Mouse (Mus musculus) embryonic facial prominence, embryonic 10.5 days (tissue): ENCODE data around the gene Idh3a. TPM values are rescaled to one million over a fixed set of nuclear protein-coding genes. Genes with fewer than 3 reads are reported as not detected.

Source experiments
- DNase-seq: peaks from one replicate; pipeline ENCODE4 v3.0.0-alpha.2; 2017; ENCODE audit warnings: low spot score
- H3K27ac ChIP-seq: fragments of 300-500 bp; sonication (generic); replicated peaks from 2 replicates; pipeline ENCODE4 v1.5.1; 2016; ENCODE audit warnings: mild to moderate bottlenecking
- H3K27me3 ChIP-seq: fragments of 300-500 bp; sonication (generic); replicated peaks from 2 replicates; pipeline ENCODE4 v1.6.1; 2016; ENCODE audit warnings: low read depth, mild to moderate bottlenecking; ENCODE audit not compliant: poor library complexity, severe bottlenecking
- H3K36me3 ChIP-seq: fragments of 300-500 bp; sonication (generic); replicated peaks from 2 replicates; pipeline ENCODE4 v1.6.1; 2016; ENCODE audit warnings: mild to moderate bottlenecking, moderate library complexity
- H3K4me1 ChIP-seq: fragments of 300-500 bp; sonication (generic); 2 replicates; pipeline ENCODE4 v1.6.1; 2016
- H3K4me3 ChIP-seq: fragments of 300-500 bp; sonication (generic); 2 replicates; pipeline ENCODE4 v1.5.1; 2016; ENCODE audit warnings: mild to moderate bottlenecking, moderate library complexity
- H3K9me3 ChIP-seq: fragments of 300-500 bp; sonication (generic); 2 replicates; pipeline ENCODE4 v1.6.1; 2016; ENCODE audit warnings: mild to moderate bottlenecking
- WGBS: fragments of 180-500 bp; shearing (Covaris S2); methylation state at CpG from one replicate; pipeline ENCODE4 v1.1.7; 2016; 5-methylcytosine and 5-hydroxymethylcytosine counted together
- polyA plus RNA-seq: library from polyadenylated mRNA; unstranded; fragments of >200 nt; fragmentation: Nextera tagmentation; extraction: Ambion mirVana; gene quantifications from 2 replicates; pipeline ENCODE4 v1.2.1, GENCODE M21; 2016

Idh3a gene
- polyA plus RNA-seq, result 119 and 122 TPM in 2 replicates

DNA sequence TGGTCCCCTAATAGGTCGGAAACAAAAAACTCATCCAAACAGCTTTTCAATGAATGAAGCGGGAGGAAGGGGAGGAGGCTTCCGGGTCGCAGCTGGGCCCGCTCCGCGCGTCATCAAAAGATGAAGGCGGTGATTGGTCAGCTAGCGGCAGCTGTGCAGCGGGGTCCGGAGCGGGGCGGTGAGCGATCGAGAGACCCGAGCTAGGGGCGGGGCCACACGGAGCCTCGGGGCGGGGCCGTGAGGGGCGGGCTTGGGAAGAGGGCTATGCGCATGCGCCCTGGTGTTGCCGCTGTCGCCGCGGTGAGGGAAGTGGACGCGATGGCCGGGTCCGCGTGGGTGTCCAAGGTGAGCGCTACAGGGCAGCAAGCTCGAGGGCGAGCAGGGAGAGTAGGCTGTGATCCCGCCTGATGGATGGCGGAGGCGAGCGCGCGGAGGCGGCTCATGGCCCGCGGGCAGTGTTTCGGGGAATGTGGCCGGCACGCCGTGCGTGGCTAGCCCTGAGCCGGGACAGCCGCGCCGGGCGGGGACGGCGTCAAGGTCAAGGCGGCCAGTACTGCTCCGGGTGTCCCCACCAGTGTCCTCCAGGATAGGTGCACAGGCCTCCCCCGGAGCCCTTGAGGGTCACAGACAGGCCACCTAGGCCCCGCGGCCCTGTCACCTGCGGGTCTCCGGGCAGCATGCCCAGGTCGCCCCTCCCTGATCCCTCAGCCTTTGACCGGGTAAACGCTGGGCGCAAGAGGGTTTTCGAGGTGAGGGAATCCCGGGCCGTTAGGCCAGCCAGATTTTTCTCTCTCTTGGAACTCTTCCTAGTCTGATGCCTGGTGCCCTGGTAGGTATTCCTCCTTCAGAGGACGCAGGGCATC, at the start of gene Idh3a:
Gene Idh3a (plus strand): TSS at position 136 of the 863 bp plus-strand sequence.
- DNase-seq, result peak; percentile 100
- Histone ChIP-seq H3K4me1 (peaks cover 17% of the 10 kb centered on the region), H3K9me3 (no peaks in the 10 kb centered on the region), H3K27me3 (no peaks in the 10 kb centered on the region), H3K36me3 (peaks cover 26% of the 10 kb centered on the region), H3K27ac (peak within 1 kb of the TSS; percentile 84), H3K4me3 (peak within 1 kb of the TSS; percentile 86)
- under 1% methylated on average over 73 of the region's 73 CpGs for WGBS

GRCm38 (mm10) chr9:54537030-54537429, 49.1 kb upstream of the Idh3a start:
- no peak for DNase-seq
- Histone ChIP-seq H3K27me3 (no peaks in the 10 kb centered on the region), H3K9me3 (no peaks in the 10 kb centered on the region), H3K4me3 (no peak overlapping the region), H3K36me3 (no peaks in the 10 kb centered on the region), H3K27ac (no peak overlapping the region), H3K4me1 (0 out of 2 replicates have a peak, but pooled peaks cover 5% of the 10 kb centered on the region)
- 65% methylated on average over 4 of the region's 4 CpGs for WGBS

DNA sequence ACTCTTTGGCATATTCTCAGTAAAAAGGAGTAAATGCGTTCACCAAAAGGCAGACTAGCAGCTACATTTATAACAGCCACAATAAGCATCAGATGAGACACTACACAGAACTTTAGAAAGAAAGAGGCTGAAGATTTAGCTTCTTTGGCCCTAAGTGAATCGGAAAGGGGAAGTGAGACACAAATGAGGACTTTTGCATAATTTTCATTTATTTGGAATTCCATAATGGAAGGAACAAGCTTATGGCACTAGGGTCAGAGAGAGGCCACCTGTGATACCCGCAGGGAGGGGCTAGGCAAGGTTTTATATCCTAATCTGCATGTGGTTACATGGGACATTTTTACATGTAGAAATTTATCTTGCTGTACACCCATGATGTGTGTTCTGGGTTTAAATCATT, 48.7 kb upstream of the Idh3a start:
- no peaks in the 10 kb centered on the region for H3K27me3 ChIP-seq
- H3K4me3 ChIP-seq, result no peak overlapping the region
- H3K27ac ChIP-seq, result no peak overlapping the region
- no peaks in the 10 kb centered on the region for H3K36me3 ChIP-seq
- peaks cover 7% of the 10 kb centered on the region; the same call in 1 of the 2 replicates for H3K4me1 ChIP-seq
- 86% methylated on average over 3 of the region's 3 CpGs for WGBS
- no peaks in the 10 kb centered on the region for H3K9me3 ChIP-seq
- DNase-seq, result no peak

DNA sequence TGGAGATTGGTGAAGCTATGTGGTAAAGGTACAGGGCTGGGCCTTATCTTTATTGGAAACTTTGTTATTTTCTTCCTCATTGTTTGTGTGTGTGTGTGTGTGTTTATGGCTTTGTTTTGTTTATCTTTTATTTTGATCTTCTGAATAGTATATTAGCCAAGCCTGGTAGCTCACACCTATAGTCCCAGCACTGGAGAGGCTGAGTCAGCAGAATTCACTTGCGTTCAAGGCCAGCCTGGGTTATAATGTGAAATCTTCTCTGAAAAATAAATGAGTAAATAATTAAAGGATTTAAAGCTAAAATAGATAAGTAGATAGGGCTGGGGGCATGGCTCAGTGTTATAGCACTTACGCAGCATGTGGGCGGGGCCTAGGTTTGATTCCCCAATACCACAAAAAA, 47.9 kb upstream of the Idh3a start:
- H3K27ac ChIP-seq, result no peak overlapping the region
- H3K9me3 ChIP-seq, result no peaks in the 10 kb centered on the region
- H3K4me3 ChIP-seq, result no peak overlapping the region
- H3K27me3 ChIP-seq, result no peaks in the 10 kb centered on the region
- no peak for DNase-seq
- H3K36me3 ChIP-seq, result no peaks in the 10 kb centered on the region
- 97% methylated on average over 3 of the region's 3 CpGs for WGBS
- H3K4me1 ChIP-seq, result peaks cover 10% of the 10 kb centered on the region; the same call in 1 of the 2 replicates

DNA sequence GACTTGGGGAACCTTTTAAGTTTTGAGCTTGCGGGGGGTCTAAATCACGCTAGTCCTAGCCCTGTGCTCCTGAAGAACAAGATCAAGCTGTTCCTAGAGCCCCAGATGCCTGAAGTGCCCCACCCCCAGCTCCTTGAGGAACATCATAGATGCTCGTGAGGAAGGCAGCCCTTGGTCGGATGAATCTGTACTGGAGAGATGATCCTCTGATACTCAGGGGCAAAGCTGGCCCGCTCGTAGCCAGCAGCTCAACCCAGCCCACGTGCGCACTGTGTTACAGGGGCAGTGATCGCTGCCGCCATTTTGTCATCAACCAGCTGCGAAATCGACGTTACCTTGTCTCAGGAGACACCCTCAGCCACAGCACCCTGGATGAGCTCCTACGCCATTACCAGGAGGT, 47.5 kb upstream of the Idh3a start, which contains the start of gene Sh2d7:
Gene Sh2d7 (plus strand): TSS at position 301 of the 400 bp plus-strand sequence.
- Histone ChIP-seq H3K9me3 (no peaks in the 10 kb centered on the region), H3K27me3 (no peaks in the 10 kb centered on the region), H3K36me3 (no peaks in the 10 kb centered on the region), H3K4me1 (peaks cover 15% of the 10 kb centered on the region), H3K4me3 (no peak within 1 kb of the TSS), H3K27ac (no peak within 1 kb of the TSS)
- DNase-seq, result no peak
- WGBS, result 93% methylated on average over 14 of the region's 14 CpGs

- Histone ChIP-seq H3K4me1 (peaks cover 20% of the 10 kb centered on the region), H3K9me3 (no peaks in the 10 kb centered on the region), H3K36me3 (no peaks in the 10 kb centered on the region), H3K27me3 (no peaks in the 10 kb centered on the region), H3K27ac (no peak overlapping the region), H3K4me3 (no peak overlapping the region)
- DNase-seq, result no peak
- WGBS, result 77% methylated on average over 5 of the region's 5 CpGs
These were observed 45.3 kb upstream of the Idh3a start for GRCm38 (mm10) chr9:54540801-54541200.

DNA sequence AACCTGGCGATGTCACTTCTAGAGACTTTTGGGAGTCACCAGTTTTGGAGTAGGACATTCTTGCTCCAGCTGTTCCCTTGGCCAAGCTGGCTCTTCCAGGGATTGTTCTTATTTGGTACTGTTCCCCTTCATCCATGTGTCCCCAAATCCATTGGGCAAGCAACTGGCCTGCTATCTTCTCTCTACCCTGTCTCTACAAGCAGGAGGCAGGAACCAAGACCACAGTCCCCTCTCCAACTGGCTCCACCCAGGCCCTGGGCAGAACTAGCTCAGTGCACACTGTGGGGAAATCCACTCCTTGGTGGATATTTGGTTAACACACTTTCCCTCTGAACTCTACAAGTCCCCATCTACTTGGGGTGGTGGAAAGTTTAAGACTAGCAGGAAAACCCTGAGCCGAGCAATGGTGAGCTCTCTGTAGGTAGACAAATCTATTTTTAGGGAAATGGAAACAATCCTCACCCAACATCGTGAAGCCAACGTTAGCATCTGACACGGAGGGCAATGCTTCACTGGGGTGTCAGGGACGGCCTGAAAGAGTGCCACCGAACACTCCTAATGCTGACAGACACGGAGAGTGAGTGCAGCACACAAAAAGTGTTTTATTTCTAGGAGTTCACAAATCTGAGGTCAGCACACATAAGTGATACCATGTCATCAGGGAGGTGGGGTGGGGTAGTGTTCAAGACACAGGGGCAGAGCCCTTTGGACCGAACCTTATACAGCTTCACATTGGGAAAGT, 41.8 kb upstream of the Idh3a start:
- 82% methylated on average over 9 of the region's 9 CpGs for whole genome bisulfite sequencing
- no peaks in the 10 kb centered on the region for H3K9me3 ChIP-seq
- DNase-seq, result no peak
- no peaks in the 10 kb centered on the region for H3K27me3 ChIP-seq
- H3K36me3 ChIP-seq, result no peaks in the 10 kb centered on the region
- peaks cover 20% of the 10 kb centered on the region for H3K4me1 ChIP-seq
- no peak overlapping the region for H3K27ac ChIP-seq
- H3K4me3 ChIP-seq, result no peak overlapping the region

DNA sequence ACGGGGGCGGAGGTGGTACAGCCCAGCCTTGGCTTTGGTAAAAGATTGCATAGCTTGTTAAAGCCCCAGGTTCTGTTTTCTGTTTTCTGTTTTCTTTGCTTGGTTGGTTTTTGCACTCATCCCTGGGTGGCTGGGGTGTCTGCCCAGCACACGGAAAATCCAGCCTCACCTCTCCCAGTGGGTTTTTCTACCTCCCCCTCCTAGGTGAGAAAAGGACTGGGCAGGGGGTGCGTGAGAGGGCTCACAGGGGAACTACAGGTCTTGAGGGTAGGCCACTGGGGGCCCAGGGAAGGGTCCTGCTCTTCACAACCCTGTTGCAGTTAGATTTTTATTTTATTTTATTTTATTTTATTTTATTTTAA, 41.2 kb upstream of the Idh3a start:
- WGBS, result 90% methylated on average over 4 of the region's 4 CpGs
- no peaks in the 10 kb centered on the region for H3K36me3 ChIP-seq

GRCm38 (mm10) chr9:54547536-54547935, 38.6 kb upstream of the Idh3a start:
- no peak overlapping the region for H3K27ac ChIP-seq
- no peaks in the 10 kb centered on the region for H3K27me3 ChIP-seq
- 18% methylated on average over 5 of the region's 5 CpGs for WGBS
- no peak overlapping the region for H3K4me3 ChIP-seq
- DNase-seq, result peak; percentile 66
- peaks cover 19% of the 10 kb centered on the region for H3K4me1 ChIP-seq
- H3K9me3 ChIP-seq, result no peaks in the 10 kb centered on the region
- H3K36me3 ChIP-seq, result no peaks in the 10 kb centered on the region

More for the DNA sequence above, 41.2 kb upstream of the Idh3a start:
- Histone ChIP-seq H3K9me3 (no peaks in the 10 kb centered on the region), H3K4me3 (no peak overlapping the region), H3K27me3 (no peaks in the 10 kb centered on the region), H3K4me1 (peaks cover 20% of the 10 kb centered on the region), H3K27ac (no peak overlapping the region)
- DNase-seq, result no peak

GRCm38 (mm10) chr9:54549433-54549832, 36.7 kb upstream of the Idh3a start:
- whole genome bisulfite sequencing, result 88% methylated on average over 6 of the region's 6 CpGs
- Histone ChIP-seq H3K36me3 (no peaks in the 10 kb centered on the region), H3K4me3 (no peak overlapping the region), H3K9me3 (no peaks in the 10 kb centered on the region), H3K27ac (no peak overlapping the region), H3K27me3 (no peaks in the 10 kb centered on the region), H3K4me1 (peaks cover 7% of the 10 kb centered on the region)
- no peak for DNase-seq

DNA sequence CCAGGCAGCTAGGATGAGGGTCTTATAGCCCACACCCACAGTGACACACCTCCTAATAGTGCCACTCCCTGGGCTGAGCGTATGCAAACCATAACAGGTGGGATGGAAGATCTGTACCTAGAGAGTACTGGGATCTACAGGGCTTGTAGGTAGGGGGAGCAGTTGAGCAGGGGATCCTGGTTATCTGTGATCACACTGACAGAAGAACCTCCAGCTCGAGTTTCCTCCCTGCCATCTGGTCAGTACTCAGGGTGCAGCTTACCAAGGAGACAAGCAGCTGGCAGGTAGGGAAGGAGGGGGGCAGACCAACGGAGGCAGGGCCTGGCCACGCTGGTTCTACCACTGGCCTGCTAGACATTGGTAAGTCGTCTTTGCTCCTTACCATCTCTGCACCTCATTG, 33.7 kb upstream of the Idh3a start:
- Histone ChIP-seq H3K4me3 (no peak overlapping the region), H3K4me1 (0 out of 2 replicates have a peak, but pooled peaks cover 4% of the 10 kb centered on the region), H3K9me3 (no peaks in the 10 kb centered on the region), H3K36me3 (no peaks in the 10 kb centered on the region), H3K27me3 (peaks cover 2% of the 10 kb centered on the region; the same call in 1 of the 2 replicates), H3K27ac (no peak overlapping the region)
- peak; percentile 26 for DNase-seq
- WGBS, result 24% methylated on average over 5 of the region's 5 CpGs

DNA sequence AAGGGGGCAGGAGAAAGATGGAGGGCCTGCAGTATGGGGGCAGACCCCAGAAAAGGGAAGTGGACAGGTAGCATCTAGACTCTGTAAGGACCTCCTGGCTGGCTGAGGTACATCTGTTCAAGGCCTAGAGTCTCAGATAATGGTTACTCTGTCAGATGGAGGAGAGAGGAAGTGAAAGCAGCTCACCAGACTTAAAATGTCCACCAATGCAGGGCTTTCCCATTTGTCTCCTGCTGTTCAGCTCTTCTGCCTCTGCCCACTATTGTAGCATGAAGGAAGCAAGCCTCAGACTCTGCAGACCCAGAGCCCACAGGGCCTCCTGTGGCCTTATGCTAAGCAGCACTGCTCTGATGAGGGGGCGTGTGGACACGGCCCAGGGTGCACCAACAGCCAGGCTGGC, 31.1 kb upstream of the Idh3a start:
- WGBS, result 63% methylated on average over 2 of the region's 2 CpGs
- no peak for DNase-seq
- Histone ChIP-seq H3K27ac (no peak overlapping the region), H3K9me3 (no peaks in the 10 kb centered on the region), H3K4me1 (peaks cover 16% of the 10 kb centered on the region), H3K4me3 (no peak overlapping the region), H3K36me3 (no peaks in the 10 kb centered on the region), H3K27me3 (peaks cover 26% of the 10 kb centered on the region)
